Mouse (Mus musculus) cortical plate, adult 2 months (tissue): ENCODE measurements around the gene Fzr1.

Experiments
- CTCF ChIP-seq: fragments of 200-500 bp; IDR thresholded peaks from 2 replicates; pipeline ENCODE4 v1.5.1; 2011; ENCODE audit warnings: mild to moderate bottlenecking, control low read depth, low read length; ENCODE audit not compliant: insufficient read depth; ENCODE audit errors: extremely low read depth
- POLR2A ChIP-seq: fragments of 200-500 bp; IDR thresholded peaks from 2 replicates; pipeline ENCODE4 v1.6.1; 2011; ENCODE audit warnings: mild to moderate bottlenecking, low read length, control low read depth; ENCODE audit not compliant: insufficient read depth; ENCODE audit errors: extremely low read depth

GRCm38 (mm10) chr10:81418216-81419070, 40.1 kb upstream of the Fzr1 start:
- TF ChIP-seq CTCF (no peak), POLR2A (no peak)
